Mouse (Mus musculus) neural tube, embryonic 14.5 days (tissue): Measurements from ENCODE around the gene Vma21-ps. TPM values are rescaled to one million over a fixed set of nuclear protein-coding genes. Genes with fewer than 3 reads are reported as not detected.

Experiments used
- ATAC-seq: fragments of 200-750 bp; cut with Nextera tagmentation; 2 replicates; pipeline ENCODE4 v1.8.0; 2017; ENCODE audit warnings: low read depth, mild to moderate bottlenecking, moderate TSS enrichment, moderate library complexity
- H3K27ac ChIP-seq: fragments of 300-500 bp; sonication (generic); 2 replicates; pipeline ENCODE4 v1.5.1; 2014; ENCODE audit warnings: low read depth, mild to moderate bottlenecking, control low read depth, low read length, moderate library complexity, mixed read lengths
- H3K27me3 ChIP-seq: fragments of 300-500 bp; sonication (generic); 2 replicates; pipeline ENCODE4 v1.6.1; 2014; ENCODE audit warnings: low read length; ENCODE audit not compliant: control insufficient read depth, insufficient read depth
- H3K36me3 ChIP-seq: fragments of 300-500 bp; sonication (generic); 2 replicates; pipeline ENCODE4 v1.6.1; 2014; ENCODE audit warnings: low read length, mixed read lengths; ENCODE audit not compliant: control insufficient read depth, insufficient read depth
- H3K4me1 ChIP-seq: fragments of 300-500 bp; sonication (generic); 2 replicates; pipeline ENCODE4 v1.6.1; 2014; ENCODE audit warnings: low read length; ENCODE audit not compliant: control insufficient read depth, insufficient read depth
- H3K4me2 ChIP-seq: fragments of 300-500 bp; sonication (generic); 2 replicates; pipeline ENCODE4 v1.6.1; 2014; ENCODE audit warnings: mild to moderate bottlenecking, low read depth, low read length, control low read depth
- H3K4me3 ChIP-seq: fragments of 300-500 bp; sonication (generic); 2 replicates; pipeline ENCODE4 v1.5.1; 2014; ENCODE audit warnings: low read depth, low read length, control low read depth, mixed read lengths
- H3K9ac ChIP-seq: fragments of 300-500 bp; sonication (generic); replicated peaks from 2 replicates; pipeline ENCODE4 v1.6.1; 2014; ENCODE audit warnings: low read depth, mild to moderate bottlenecking, control low read depth, low read length, mixed read lengths
- H3K9me3 ChIP-seq: fragments of 300-500 bp; sonication (generic); 2 replicates; pipeline ENCODE4 v1.6.1; 2016; ENCODE audit warnings: low read length; ENCODE audit not compliant: control insufficient read depth
- WGBS: fragments of 180-500 bp; shearing (Covaris S2); extraction: QIAGEN DNeasy Blood & Tissue Kit; methylation state at CpG from one replicate; pipeline ENCODE4 v1.1.7; 2014; 5-methylcytosine and 5-hydroxymethylcytosine counted together
- polyA plus RNA-seq: library from polyadenylated mRNA; unstranded; fragments of >200 nt; fragmentation: Nextera tagmentation; extraction: Ambion mirVana; gene quantifications from 2 replicates; pipeline ENCODE4 v1.2.1, GENCODE M21; 2014

The Vma21-ps gene
- polyA plus RNA-seq, 1 experiment from 2014 or later, result not detected

GRCm38 (mm10) chr4:52459726-52460125 is 37.3 kb downstream of the Vma21-ps start:
- no peak overlapping the region for H3K4me3 ChIP-seq
- H3K4me2 ChIP-seq, result no peak overlapping the region
- no peaks in the 10 kb centered on the region for H3K27me3 ChIP-seq
- WGBS, result 98% methylated on average over 1 of the region's 1 CpGs
- H3K36me3 ChIP-seq, result peaks cover 6% of the 10 kb centered on the region; the same call in 1 of the 2 replicates
- no peaks in the 10 kb centered on the region for H3K9me3 ChIP-seq
- ATAC-seq, result no peak
- H3K4me1 ChIP-seq, result no peaks in the 10 kb centered on the region
- no peak overlapping the region for H3K27ac ChIP-seq
- H3K9ac ChIP-seq, result no peak overlapping the region

Other genes starting within 250 kb of the Vma21-ps start
- gene Smc2, start 58.0 kb downstream of the Vma21-ps start, polyA plus RNA-seq, result 34.6 and 35.9 TPM in 2 replicates
- not detected in 2 replicates for gene Toporsl, start 99.0 kb upstream of the Vma21-ps start, polyA plus RNA-seq